Mouse (Mus musculus) lung, embryonic 14.5 days (tissue): Measurements from ENCODE around the gene Hspb7. TPM values are rescaled to one million over a fixed set of nuclear protein-coding genes. Genes with fewer than 3 reads are reported as not detected.
A peak's percentile ranks its signal among the peaks of the same experiment; 100 is the strongest.

Experiments used
- ATAC-seq: fragments of 200-750 bp; cut with Nextera tagmentation; 2 replicates; pipeline ENCODE4 v1.8.0; 2017; ENCODE audit warnings: mild to moderate bottlenecking, moderate TSS enrichment, moderate library complexity; ENCODE audit not compliant: insufficient read depth
- DNase-seq: peaks from one replicate; pipeline ENCODE4 v3.0.0-alpha.2; 2015
- H3K27ac ChIP-seq: fragments of 300-500 bp; sonication (generic); 2 replicates; pipeline ENCODE4 v1.5.1; 2014; ENCODE audit warnings: low read depth, mild to moderate bottlenecking, moderate library complexity
- H3K27me3 ChIP-seq: fragments of 300-500 bp; sonication (generic); 2 replicates; pipeline ENCODE4 v1.6.1; 2014; ENCODE audit warnings: low read length, control low read depth; ENCODE audit not compliant: insufficient read depth
- H3K36me3 ChIP-seq: fragments of 300-500 bp; sonication (generic); 2 replicates; pipeline ENCODE4 v1.6.1; 2014; ENCODE audit warnings: control low read depth; ENCODE audit not compliant: insufficient read depth
- H3K4me1 ChIP-seq: fragments of 300-500 bp; sonication (generic); 2 replicates; pipeline ENCODE4 v1.6.1; 2014; ENCODE audit warnings: antibody characterized with exemption, control low read depth; ENCODE audit not compliant: insufficient read depth
- H3K4me2 ChIP-seq: fragments of 300-500 bp; sonication (generic); 2 replicates; pipeline ENCODE4 v1.6.1; 2014; ENCODE audit warnings: mild to moderate bottlenecking
- H3K4me3 ChIP-seq: fragments of 300-500 bp; sonication (generic); 2 replicates; pipeline ENCODE4 v1.5.1; 2014; ENCODE audit warnings: low read depth, low read length
- H3K9ac ChIP-seq: fragments of 300-500 bp; sonication (generic); 2 replicates; pipeline ENCODE4 v1.6.1; 2014
- H3K9me3 ChIP-seq: fragments of 300-500 bp; sonication (generic); 2 replicates; pipeline ENCODE4 v1.6.1; 2016; ENCODE audit warnings: low read depth, low read length, control low read depth
- CTCF ChIP-seq: IDR thresholded peaks from 2 replicates; pipeline ENCODE4 v1.5.1; 2016; ENCODE audit warnings: antibody characterized with exemption, low read depth
- WGBS: fragments of 180-500 bp; shearing (Covaris S2); extraction: QIAGEN DNeasy Blood & Tissue Kit; methylation state at CpG from one replicate; pipeline ENCODE4 v1.1.7; 2014; 5-methylcytosine and 5-hydroxymethylcytosine counted together
- polyA plus RNA-seq: library from polyadenylated mRNA; unstranded; fragments of >200 nt; fragmentation: Nextera tagmentation; extraction: Ambion mirVana; gene quantifications from 2 replicates; pipeline ENCODE4 v1.2.1, GENCODE M21; 2014

The Hspb7 gene
- polyA plus RNA-seq, 1 experiment from 2014 or later, result 0.80 TPM

GRCm38 (mm10) chr4:141387933-141388332, 32.6 kb upstream of the Hspb7 start:
- H3K4me1 ChIP-seq, result no peaks in the 10 kb centered on the region
- H3K36me3 ChIP-seq, result no peaks in the 10 kb centered on the region
- TF ChIP-seq CTCF, result no peak
- H3K9ac ChIP-seq, result no peak overlapping the region
- no peak overlapping the region for H3K4me3 ChIP-seq
- H3K27me3 ChIP-seq, result peaks cover 20% of the 10 kb centered on the region
- no peak for DNase-seq
- H3K27ac ChIP-seq, result no peak overlapping the region
- WGBS, result 56% methylated on average over 5 of the region's 5 CpGs
- no peak for ATAC-seq
- no peak overlapping the region for H3K4me2 ChIP-seq
- H3K9me3 ChIP-seq, result no peaks in the 10 kb centered on the region

- TF ChIP-seq CTCF, result no peak
Observed at GRCm38 (mm10) chr4:141389366-141390150, 31.0 kb upstream of the Hspb7 start.

GRCm38 (mm10) chr4:141391293-141391692, 29.3 kb upstream of the Hspb7 start:
- Histone ChIP-seq H3K27me3 (no peaks in the 10 kb centered on the region), H3K4me2 (no peak overlapping the region), H3K27ac (no peak overlapping the region), H3K9ac (no peak overlapping the region), H3K4me1 (no peaks in the 10 kb centered on the region), H3K9me3 (no peaks in the 10 kb centered on the region), H3K36me3 (no peaks in the 10 kb centered on the region), H3K4me3 (no peak overlapping the region)
- ATAC-seq, result no peak
- WGBS, result 66% methylated on average over 12 of the region's 12 CpGs
- no peak for DNase-seq
- no peak for TF ChIP-seq CTCF

More at GRCm38 (mm10) chr4:141389366-141390150, 31.0 kb upstream of the Hspb7 start:
- WGBS, result 70% methylated on average over 18 of the region's 18 CpGs
- Histone ChIP-seq H3K4me1 (no peaks in the 10 kb centered on the region), H3K36me3 (no peaks in the 10 kb centered on the region), H3K27ac (no peak overlapping the region), H3K4me3 (no peak overlapping the region), H3K27me3 (peaks cover 3% of the 10 kb centered on the region), H3K9ac (no peak overlapping the region), H3K4me2 (no peak overlapping the region), H3K9me3 (no peaks in the 10 kb centered on the region)
- no peak for ATAC-seq
- no peak for DNase-seq

GRCm38 (mm10) chr4:141394751-141395150, 25.8 kb upstream of the Hspb7 start:
- Histone ChIP-seq H3K4me1 (no peaks in the 10 kb centered on the region), H3K4me2 (peak overlapping the region; percentile 40), H3K9me3 (no peaks in the 10 kb centered on the region), H3K9ac (peak overlapping the region; percentile 16; the same call in 1 of the 2 replicates), H3K4me3 (no peak overlapping the region), H3K27ac (no peak overlapping the region), H3K27me3 (no peaks in the 10 kb centered on the region), H3K36me3 (no peaks in the 10 kb centered on the region)
- ATAC-seq (no peak), DNase-seq (peak; percentile 50)
- TF ChIP-seq CTCF, result no peak
- WGBS, result 12% methylated on average over 16 of the region's 16 CpGs

- Histone ChIP-seq H3K4me2 (no peak overlapping the region), H3K4me1 (no peaks in the 10 kb centered on the region), H3K27me3 (no peaks in the 10 kb centered on the region), H3K9ac (peak overlapping the region; percentile 13; the same call in 1 of the 2 replicates), H3K36me3 (no peaks in the 10 kb centered on the region), H3K27ac (no peak overlapping the region), H3K9me3 (no peaks in the 10 kb centered on the region), H3K4me3 (no peak overlapping the region)
- WGBS, result 65% methylated on average over 12 of the region's 12 CpGs
- no peak for DNase-seq
- no peak for TF ChIP-seq CTCF
- no peak for ATAC-seq
Observed at GRCm38 (mm10) chr4:141397861-141398260, 22.7 kb upstream of the Hspb7 start.

GRCm38 (mm10) chr4:141398545-141398944, 22.0 kb upstream of the Hspb7 start, which contains the start of gene Clcnka:
TSS of gene Clcnka (minus strand) at chr4:141398724.
- Histone ChIP-seq H3K9me3 (no peaks in the 10 kb centered on the region), H3K27me3 (no peaks in the 10 kb centered on the region), H3K4me1 (no peaks in the 10 kb centered on the region), H3K36me3 (no peaks in the 10 kb centered on the region), H3K4me3 (no peak within 1 kb of the TSS), H3K9ac (peak within 1 kb of the TSS; percentile 13; the same call in 1 of the 2 replicates), H3K4me2 (peak within 1 kb of the TSS; percentile 1; the same call in 1 of the 2 replicates), H3K27ac (no peak within 1 kb of the TSS)
- WGBS, result 47% methylated on average over 12 of the region's 12 CpGs
- ATAC-seq, result peak; percentile 56; the same call in 1 of the 2 replicates
- DNase-seq, result peak; percentile 17
- no peak for TF ChIP-seq CTCF

- WGBS, result 80% methylated on average over 15 of the region's 15 CpGs
- H3K4me1 ChIP-seq, result no peaks in the 10 kb centered on the region
Observed at GRCm38 (mm10) chr4:141400171-141400570, 20.4 kb upstream of the Hspb7 start.

More at GRCm38 (mm10) chr4:141400171-141400570, 20.4 kb upstream of the Hspb7 start:
- Histone ChIP-seq H3K9me3 (no peaks in the 10 kb centered on the region), H3K9ac (no peak overlapping the region), H3K27ac (no peak overlapping the region), H3K4me3 (no peak overlapping the region), H3K36me3 (no peaks in the 10 kb centered on the region), H3K27me3 (no peaks in the 10 kb centered on the region), H3K4me2 (no peak overlapping the region)
- DNase-seq (peak; percentile 13), ATAC-seq (no peak)
- TF ChIP-seq CTCF, result no peak
